Mouse (Mus musculus) granulocyte monocyte progenitor cell, adult 5-6 weeks (primary cell): ENCODE measurements around the gene Cds2. TPM values are rescaled to one million over a fixed set of nuclear protein-coding genes. Genes with fewer than 3 reads are reported as not detected.

Experiments
- ATAC-seq: replicated peaks from 2 replicates; pipeline ENCODE4 v1.8.0; 2016; ENCODE audit warnings: mild to moderate bottlenecking, moderate TSS enrichment, inconsistent platforms; ENCODE audit not compliant: poor library complexity, severe bottlenecking
- total RNA-seq, 2 experiments: library from RNA; stranded (forward) in 1 of 2; stranded (reverse) in 1 of 2; fragments of 200-712, 200-1000 nt in 1 of 2; fragments of >200 nt in 1 of 2; fragmentation: Nextera tagmentation in 1 of 2; gene quantifications; 2 replicates each; pipeline ENCODE4 v1.2.3; 2014 to 2017

Cds2 gene
- total RNA-seq, 2 experiments from 2014 or later, result 7.0 to 22.5 TPM

DNA sequence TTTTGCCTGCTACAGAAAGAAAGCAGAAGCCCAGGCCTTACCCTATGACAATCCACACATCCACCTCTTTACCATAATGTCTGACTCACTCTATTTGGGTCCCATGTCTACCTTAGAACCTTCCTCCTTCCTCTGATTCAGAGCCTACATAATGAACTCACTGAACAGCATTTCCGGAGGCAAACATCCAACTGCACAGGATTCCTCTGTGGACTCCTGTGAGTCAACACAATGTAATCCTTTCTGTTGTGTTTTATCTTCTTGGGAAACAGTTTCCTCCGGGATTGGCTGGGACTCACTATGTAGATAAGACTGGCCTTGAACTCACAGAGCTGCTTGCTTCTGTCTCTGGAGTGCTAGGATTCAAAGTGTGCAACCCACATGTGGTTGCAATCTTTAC, 77.4 kb downstream of the Cds2 start:
- no peak for ATAC-seq

DNA sequence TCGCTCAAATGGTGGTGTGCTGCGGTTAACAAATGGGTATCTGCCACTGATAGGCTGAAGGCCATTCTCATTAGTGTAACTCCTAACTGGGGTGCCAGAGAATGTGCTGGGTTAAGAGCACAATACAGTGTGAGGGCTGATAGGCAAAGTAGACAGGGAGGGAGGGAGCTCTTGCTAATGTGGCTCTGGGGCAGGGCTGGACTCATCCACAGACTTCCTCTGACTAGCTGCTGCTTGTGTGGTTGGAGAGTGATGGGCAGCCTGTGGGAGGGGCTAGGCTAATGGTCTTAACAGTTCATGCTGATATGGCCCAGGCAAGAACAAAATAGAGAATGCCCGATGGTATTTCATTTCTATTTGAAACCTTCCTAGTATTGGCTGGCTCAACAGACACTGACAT, 78.3 kb downstream of the Cds2 start:
- ATAC-seq, result no peak

DNA sequence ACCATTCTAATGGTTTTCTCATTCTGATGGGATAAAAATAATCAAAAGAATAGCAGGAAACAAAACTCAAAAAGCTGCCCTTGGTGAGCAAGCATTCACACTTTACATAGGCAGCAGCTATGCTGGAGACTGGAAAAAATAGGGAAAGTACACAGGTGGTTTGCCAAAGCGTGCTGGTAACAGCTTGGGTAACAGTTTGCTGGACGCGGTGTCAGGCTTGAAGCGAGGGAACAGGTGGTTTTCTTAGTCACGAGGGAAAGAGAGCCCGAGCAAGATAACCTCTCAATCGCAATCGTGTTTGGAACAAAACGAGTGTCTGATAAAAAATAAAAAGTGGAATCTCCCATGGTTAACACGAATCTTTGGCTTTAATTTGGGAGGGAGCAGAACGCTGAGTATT, 80.9 kb downstream of the Cds2 start:
- no peak for ATAC-seq

Other genes with a start within 250 kb of the Cds2 start
- 43.5 and 54.8 TPM in 2 replicates for gene Rassf2, start 232.9 kb upstream of the Cds2 start, total RNA-seq (2014; fragmentation: Nextera tagmentation)
- 57.9 and 76.3 TPM in 2 replicates for gene Rassf2, start 232.9 kb upstream of the Cds2 start, total RNA-seq (2017)
- 4.5 and 12.5 TPM in 2 replicates for gene Slc23a2, start 118.0 kb upstream of the Cds2 start, total RNA-seq (2014; fragmentation: Nextera tagmentation)
- gene Slc23a2, start 118.0 kb upstream of the Cds2 start, total RNA-seq (2017), result 5.6 and 17.1 TPM in 2 replicates
- gene Tmem230, start 15.3 kb upstream of the Cds2 start, total RNA-seq (2014; fragmentation: Nextera tagmentation), result 50.1 and 51.5 TPM in 2 replicates
- gene Tmem230, start 15.3 kb upstream of the Cds2 start, total RNA-seq (2017), result 18.7 and 19.4 TPM in 2 replicates
- 627 and 644 TPM in 2 replicates for gene Pcna, start 9.8 kb upstream of the Cds2 start, total RNA-seq (2014; fragmentation: Nextera tagmentation)
- gene Pcna, start 9.8 kb upstream of the Cds2 start, total RNA-seq (2017), result 619 and 668 TPM in 2 replicates
- gene Prokr2, start 122.3 kb downstream of the Cds2 start, total RNA-seq (2014; fragmentation: Nextera tagmentation), result not detected in 2 replicates
- not detected in 2 replicates for gene Prokr2, start 122.3 kb downstream of the Cds2 start, total RNA-seq (2017)